Comparison of ENCODE assay signal across 8 mouse cellular contexts in genomic region chr17:24632813-24633449, GRCm38 (mm10). TPM values are rescaled to one million over a fixed set of nuclear protein-coding genes. Genes with fewer than 3 reads are reported as not detected.
A peak's percentile ranks its signal among the peaks of the same experiment; 100 is the strongest.
DNase-seq lines count a peak whose midpoint lies in the region; ATAC-seq and TF ChIP-seq lines count a peak whose summit lies in the region.

No protein-coding gene starts in this region.

- peak overlapping the region; percentile 63 for H3K9ac ChIP-seq in ES-Bruce4 (ENCODE audit: low read depth, poor library complexity, severe bottlenecking)
- H3K9ac ChIP-seq in forebrain, embryonic 14.5 days (ENCODE audit: low read length): peak overlapping the region; percentile 76
- H3K9ac ChIP-seq in limb, embryonic 13.5 days: peak overlapping the region; percentile 84
- peak overlapping the region; percentile 62 for H3K9ac ChIP-seq in midbrain, embryonic 15.5 days

- H3K4me2 ChIP-seq in forebrain, embryonic 14.5 days (ENCODE audit: low read length): peak overlapping the region; percentile 82
- peak overlapping the region; percentile 79 for H3K4me2 ChIP-seq in limb, embryonic 13.5 days (replicated peaks)
- peak overlapping the region; percentile 77 for H3K4me2 ChIP-seq in midbrain, embryonic 15.5 days

- H3K9me3 ChIP-seq in ES-Bruce4 (replicated peaks; ENCODE audit: control insufficient read depth, insufficient read depth, low read length, poor library complexity, severe bottlenecking): no peaks in the 10 kb centered on the region
- H3K9me3 ChIP-seq in forebrain, embryonic 14.5 days (replicated peaks; ENCODE audit: control insufficient read depth, low read length): no peaks in the 10 kb centered on the region
- no peaks in the 10 kb centered on the region for H3K9me3 ChIP-seq in hindbrain, embryonic 10.5 days
- H3K9me3 ChIP-seq in limb, embryonic 13.5 days: no peaks in the 10 kb centered on the region
- H3K9me3 ChIP-seq in midbrain, embryonic 15.5 days: no peaks in the 10 kb centered on the region

- ATAC-seq in forebrain, embryonic 14.5 days: peak; percentile 42
- no peak; the same call in none of the 2 replicates for ATAC-seq in limb, embryonic 13.5 days (ENCODE audit: low FRiP score, low read depth)
- ATAC-seq in midbrain, embryonic 15.5 days (replicated peaks): peak; percentile 38; the same call in 1 of the 2 replicates

- no peak for TF ChIP-seq EP300 in ES-Bruce4 (IDR thresholded peaks at IDR 0.05; ENCODE audit: insufficient read depth, low read depth, low read length)

- peak overlapping the region; percentile 85 for H3K4me3 ChIP-seq in ES-Bruce4 (ENCODE audit: low read depth, low read length)
- peak overlapping the region; percentile 69 for H3K4me3 ChIP-seq in forebrain, embryonic 14.5 days (ENCODE audit: low read depth, low read length)
- H3K4me3 ChIP-seq in hindbrain, embryonic 10.5 days: peak overlapping the region; percentile 69
- peak overlapping the region; percentile 71 for H3K4me3 ChIP-seq in limb, embryonic 13.5 days
- H3K4me3 ChIP-seq in midbrain, embryonic 15.5 days: peak overlapping the region; percentile 65

- TF ChIP-seq POLR2A in ES-Bruce4 (IDR thresholded peaks at IDR 0.05; ENCODE audit: insufficient read depth, low read length): no peak

- TF ChIP-seq CTCF in ES-Bruce4 (IDR thresholded peaks at IDR 0.05; ENCODE audit: low read depth, low read length): no peak

- no peaks in the 10 kb centered on the region for H3K27me3 ChIP-seq in ES-Bruce4 (ENCODE audit: control insufficient read depth, insufficient read depth, low read length, poor library complexity, severe bottlenecking)
- H3K27me3 ChIP-seq in forebrain, embryonic 14.5 days (replicated peaks; ENCODE audit: control insufficient read depth, insufficient read depth, low read length): no peaks in the 10 kb centered on the region
- H3K27me3 ChIP-seq in hindbrain, embryonic 10.5 days (ENCODE audit: insufficient read depth, poor library complexity, severe bottlenecking): no peaks in the 10 kb centered on the region
- no peaks in the 10 kb centered on the region for H3K27me3 ChIP-seq in limb, embryonic 13.5 days
- H3K27me3 ChIP-seq in midbrain, embryonic 15.5 days (replicated peaks): no peaks in the 10 kb centered on the region

- peak; percentile 43 for DNase-seq in ZHBTc4 (ENCODE audit: low read depth, low spot score)
- DNase-seq in forebrain, embryonic 14.5 days (ENCODE audit: low spot score): peak; percentile 28
- DNase-seq in hindbrain, embryonic 10.5 days (ENCODE audit: low spot score): no peak
- no peak for DNase-seq in frontal cortex, postnatal 25 days (ENCODE audit: low spot score in 2 of 2)
- DNase-seq in natural killer cell, adult 2 months (ENCODE audit: low spot score in 2 of 2): no peak

- H3K27ac ChIP-seq in ES-Bruce4 (ENCODE audit: insufficient read depth, low read length): 0 out of 2 replicates have a peak overlapping the region, but pooled peaks have one; percentile 9
- H3K27ac ChIP-seq in forebrain, embryonic 14.5 days (ENCODE audit: low read depth, low read length): peak overlapping the region; percentile 75; the same call in 1 of the 2 replicates
- peak overlapping the region; percentile 91 for H3K27ac ChIP-seq in hindbrain, embryonic 10.5 days
- H3K27ac ChIP-seq in limb, embryonic 13.5 days: peak overlapping the region; percentile 90
- H3K27ac ChIP-seq in midbrain, embryonic 15.5 days: peak overlapping the region; percentile 67

- H3K4me1 ChIP-seq in ES-Bruce4 (ENCODE audit: control insufficient read depth, insufficient read depth, low read length): no peaks in the 10 kb centered on the region
- H3K4me1 ChIP-seq in forebrain, embryonic 14.5 days (ENCODE audit: control insufficient read depth, insufficient read depth, low read length): peaks cover 11% of the 10 kb centered on the region; the same call in 1 of the 2 replicates
- peaks cover 30% of the 10 kb centered on the region for H3K4me1 ChIP-seq in hindbrain, embryonic 10.5 days (replicated peaks)
- peaks cover 18% of the 10 kb centered on the region for H3K4me1 ChIP-seq in limb, embryonic 13.5 days
- peaks cover 14% of the 10 kb centered on the region for H3K4me1 ChIP-seq in midbrain, embryonic 15.5 days

- WGBS in forebrain, embryonic 14.5 days: 12% methylated on average over 22 of the region's 22 CpGs
- WGBS in hindbrain, embryonic 10.5 days: 14% methylated on average over 22 of the region's 22 CpGs
- WGBS in limb, embryonic 13.5 days: 10% methylated on average over 22 of the region's 22 CpGs
- WGBS in midbrain, embryonic 15.5 days: 11% methylated on average over 22 of the region's 22 CpGs

- H3K36me3 ChIP-seq in ES-Bruce4 (ENCODE audit: control insufficient read depth, insufficient read depth, low read length, poor library complexity, severe bottlenecking): peaks cover 3% of the 10 kb centered on the region; the same call in 1 of the 2 replicates
- H3K36me3 ChIP-seq in forebrain, embryonic 14.5 days (ENCODE audit: control insufficient read depth, insufficient read depth, low read length): peaks cover 25% of the 10 kb centered on the region
- peaks cover 43% of the 10 kb centered on the region for H3K36me3 ChIP-seq in hindbrain, embryonic 10.5 days
- H3K36me3 ChIP-seq in limb, embryonic 13.5 days: peaks cover 32% of the 10 kb centered on the region
- peaks cover 16% of the 10 kb centered on the region for H3K36me3 ChIP-seq in midbrain, embryonic 15.5 days (replicated peaks)

RNA-seq across cellular contexts. Expression of gene Nthl1, which starts 0.5 kb away (rescaled TPM):
- 21.5 and 27.2 TPM in 2 replicates for polyA plus RNA-seq in ES-Bruce4 (2011; ENCODE audit: insufficient read depth, insufficient read length, low read depth, missing spikeins)
- polyA plus RNA-seq in forebrain, embryonic 14.5 days (2014; fragmentation: Nextera tagmentation; extraction: Ambion mirVana): 10.0 and 12.3 TPM in 2 replicates
- polyA plus RNA-seq in hindbrain, embryonic 10.5 days (2016; fragmentation: Nextera tagmentation; extraction: Ambion mirVana): 19.9 and 27.1 TPM in 2 replicates
- 23.7 and 25.0 TPM in 2 replicates for polyA plus RNA-seq in limb, embryonic 13.5 days (2015; fragmentation: Nextera tagmentation; extraction: Ambion mirVana)
- 10.0 and 11.0 TPM in 2 replicates for polyA plus RNA-seq in midbrain, embryonic 15.5 days (2015; fragmentation: Nextera tagmentation; extraction: Ambion mirVana)

RNA-seq across cellular contexts. Expression of gene Tsc2, which starts 0.5 kb away (rescaled TPM):
- 51.1 and 53.2 TPM in 2 replicates for polyA plus RNA-seq in ES-Bruce4 (2011; ENCODE audit: insufficient read depth, insufficient read length, low read depth, missing spikeins)
- polyA plus RNA-seq in forebrain, embryonic 14.5 days (2014; fragmentation: Nextera tagmentation; extraction: Ambion mirVana): 59.8 and 66.4 TPM in 2 replicates
- 64.1 and 86.9 TPM in 2 replicates for polyA plus RNA-seq in hindbrain, embryonic 10.5 days (2016; fragmentation: Nextera tagmentation; extraction: Ambion mirVana)
- 65.5 and 72.2 TPM in 2 replicates for polyA plus RNA-seq in limb, embryonic 13.5 days (2015; fragmentation: Nextera tagmentation; extraction: Ambion mirVana)
- polyA plus RNA-seq in midbrain, embryonic 15.5 days (2015; fragmentation: Nextera tagmentation; extraction: Ambion mirVana): 83.8 and 89.6 TPM in 2 replicates

RNA-seq across cellular contexts. Expression of gene Slc9a3r2, which starts 17.2 kb away (rescaled TPM):
- 10.3 and 13.5 TPM in 2 replicates for polyA plus RNA-seq in ES-Bruce4 (2011; ENCODE audit: insufficient read depth, insufficient read length, low read depth, missing spikeins)
- 22.4 and 31.3 TPM in 2 replicates for polyA plus RNA-seq in forebrain, embryonic 14.5 days (2014; fragmentation: Nextera tagmentation; extraction: Ambion mirVana)
- polyA plus RNA-seq in hindbrain, embryonic 10.5 days (2016; fragmentation: Nextera tagmentation; extraction: Ambion mirVana): 34.2 and 39.2 TPM in 2 replicates
- polyA plus RNA-seq in limb, embryonic 13.5 days (2015; fragmentation: Nextera tagmentation; extraction: Ambion mirVana): 58.1 and 59.3 TPM in 2 replicates
- polyA plus RNA-seq in midbrain, embryonic 15.5 days (2015; fragmentation: Nextera tagmentation; extraction: Ambion mirVana): 45.3 and 52.6 TPM in 2 replicates

RNA-seq across cellular contexts. Expression of gene Npw, which starts 25.3 kb away (rescaled TPM):
- polyA plus RNA-seq in ES-Bruce4 (2011; ENCODE audit: insufficient read depth, insufficient read length, low read depth, missing spikeins): 1.6 TPM in 1 of 2 replicates, not detected in the other
- not detected in 2 replicates for polyA plus RNA-seq in forebrain, embryonic 14.5 days (2014; fragmentation: Nextera tagmentation; extraction: Ambion mirVana)
- polyA plus RNA-seq in hindbrain, embryonic 10.5 days (2016; fragmentation: Nextera tagmentation; extraction: Ambion mirVana): not detected in 2 replicates
- 0.80 TPM in 2 replicates for polyA plus RNA-seq in limb, embryonic 13.5 days (2015; fragmentation: Nextera tagmentation; extraction: Ambion mirVana)
- polyA plus RNA-seq in midbrain, embryonic 15.5 days (2015; fragmentation: Nextera tagmentation; extraction: Ambion mirVana): 0.38 and 0.66 TPM in 2 replicates

RNA-seq across cellular contexts. Expression of gene Zfp598, which starts 36.6 kb away (rescaled TPM):
- polyA plus RNA-seq in ES-Bruce4 (2011; ENCODE audit: insufficient read depth, insufficient read length, low read depth, missing spikeins): 39.0 and 42.1 TPM in 2 replicates
- polyA plus RNA-seq in forebrain, embryonic 14.5 days (2014; fragmentation: Nextera tagmentation; extraction: Ambion mirVana): 14.9 and 19.7 TPM in 2 replicates
- 26.2 and 28.6 TPM in 2 replicates for polyA plus RNA-seq in hindbrain, embryonic 10.5 days (2016; fragmentation: Nextera tagmentation; extraction: Ambion mirVana)
- polyA plus RNA-seq in limb, embryonic 13.5 days (2015; fragmentation: Nextera tagmentation; extraction: Ambion mirVana): 22.2 and 24.7 TPM in 2 replicates
- 21.9 and 22.9 TPM in 2 replicates for polyA plus RNA-seq in midbrain, embryonic 15.5 days (2015; fragmentation: Nextera tagmentation; extraction: Ambion mirVana)

Comparison
In these comparisons a context has a peak if more than half of its experiments do, and no peak if none do; other contexts are left out.
1. H3K27ac ChIP-seq: peak in every context shown above with its lines; median percentile 91 in hindbrain, embryonic 10.5 days; 90 in limb, embryonic 13.5 days; 75 in forebrain, embryonic 14.5 days; 67 in midbrain, embryonic 15.5 days; 9 in ES-Bruce4.
2. DNase-seq: peak in ZHBTc4 (single experiment) and forebrain, embryonic 14.5 days (single experiment); none in hindbrain, embryonic 10.5 days (single experiment), frontal cortex, postnatal 25 days (0 of 2) and natural killer cell, adult 2 months (0 of 2).
3. Peak in every context shown above with its lines, with median percentiles within 50 percentile points of each other: H3K4me3 ChIP-seq, H3K9ac ChIP-seq and H3K4me2 ChIP-seq.